Mouse (Mus musculus) erythroblast, embryonic 14.5 days (primary cell): ENCODE results near the gene Akr7a5. TPM values are rescaled to one million over a fixed set of nuclear protein-coding genes. Genes with fewer than 3 reads are reported as not detected.

Experiments used
- H3K27me3 ChIP-seq: 2 replicates; pipeline ENCODE4 v1.6.1; 2012; ENCODE audit warnings: inconsistent platforms; ENCODE audit not compliant: control insufficient read depth
- H3K36me3 ChIP-seq: 2 replicates; pipeline ENCODE4 v1.6.1; 2012; ENCODE audit warnings: mild to moderate bottlenecking, inconsistent platforms; ENCODE audit not compliant: control insufficient read depth
- H3K4me1 ChIP-seq: 2 replicates; pipeline ENCODE4 v1.6.1; 2012; ENCODE audit warnings: inconsistent platforms; ENCODE audit not compliant: control insufficient read depth
- H3K4me3 ChIP-seq: replicated peaks from 2 replicates; pipeline ENCODE3; 2012; ENCODE audit warnings: moderate library complexity, mild to moderate bottlenecking, inconsistent platforms
- H3K9me3 ChIP-seq: 2 replicates; pipeline ENCODE4 v1.6.1; 2012; ENCODE audit warnings: low read length, inconsistent platforms, mixed read lengths; ENCODE audit not compliant: control insufficient read depth
- GATA1 ChIP-seq: IDR thresholded peaks from 2 replicates; pipeline ENCODE4 v1.6.1; 2012; ENCODE audit warnings: low read length, inconsistent platforms, mixed read lengths
- TAL1 ChIP-seq: IDR thresholded peaks from 3 replicates; pipeline ENCODE4 v1.6.1; 2012; ENCODE audit warnings: low read length, inconsistent platforms, mixed read lengths
- polyA plus RNA-seq: library from polyadenylated mRNA; stranded (reverse); fragments of >175 nt; gene quantifications from 2 replicates; pipeline ENCODE4 v1.2.3, GENCODE M21; 2012

The Akr7a5 gene
- polyA plus RNA-seq, 1 experiment: 2.4 TPM

DNA sequence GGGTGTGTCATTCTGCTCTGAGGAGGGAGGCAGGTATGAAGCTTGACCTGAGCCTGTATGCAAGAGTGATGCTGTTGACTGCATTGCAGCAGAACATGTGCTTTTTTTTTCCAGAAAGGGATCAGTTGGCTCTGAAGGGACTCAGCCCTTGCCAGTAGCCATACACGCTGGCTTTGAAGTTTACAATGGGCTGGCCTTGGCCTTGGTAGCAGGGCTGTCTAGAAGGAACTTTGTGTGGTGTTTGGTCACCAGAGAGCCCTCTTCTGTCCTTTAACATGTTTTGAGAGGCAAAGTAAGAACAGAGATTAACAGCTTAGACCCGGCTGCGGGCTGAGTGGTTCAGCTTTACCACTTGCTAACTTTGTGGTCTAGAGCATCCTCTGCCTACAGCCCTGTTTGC, 56.8 kb downstream of the Akr7a5 start:
- no peaks in the 10 kb centered on the region for H3K27me3 ChIP-seq
- no peaks in the 10 kb centered on the region for H3K9me3 ChIP-seq
- peaks cover 12% of the 10 kb centered on the region for H3K4me1 ChIP-seq
- H3K4me3 ChIP-seq: no peak overlapping the region
- H3K36me3 ChIP-seq: peaks cover 98% of the 10 kb centered on the region
- TF ChIP-seq TAL1 (no peak), GATA1 (no peak)

Other genes starting within 250 kb of the Akr7a5 start
- gene Htr6, start 235.2 kb upstream of the Akr7a5 start, polyA plus RNA-seq: not detected in 2 replicates
- 0.03 TPM in 1 of 2 replicates, not detected in the other for gene Nbl1, start 217.8 kb upstream of the Akr7a5 start, polyA plus RNA-seq
- 3.1 and 4.0 TPM in 2 replicates for gene Minos1, start 179.6 kb upstream of the Akr7a5 start, polyA plus RNA-seq
- gene Capzb, start 117.8 kb upstream of the Akr7a5 start, polyA plus RNA-seq: 3.3 and 4.7 TPM in 2 replicates
- gene Pqlc2, start within 50 bp of the Akr7a5 start, polyA plus RNA-seq: 0.74 and 0.82 TPM in 2 replicates
- 6.4 and 7.7 TPM in 2 replicates for gene Mrto4, start 41.8 kb downstream of the Akr7a5 start, polyA plus RNA-seq
- 0.37 and 0.43 TPM in 2 replicates for gene Emc1, start 41.8 kb downstream of the Akr7a5 start, polyA plus RNA-seq
- 14.8 and 24.3 TPM in 2 replicates for gene Ubr4, start 41.9 kb downstream of the Akr7a5 start, polyA plus RNA-seq
- gene Iffo2, start 219.8 kb downstream of the Akr7a5 start, polyA plus RNA-seq: 0.02 TPM in 1 of 2 replicates, not detected in the other